Mouse (Mus musculus): ENCODE measurements around the gene Agpat3.

Agpat3 gene

GRCm38 (mm10) chr10:78351887-78352665 is at the start of gene Agpat3:
Agpat3 (minus strand) TSS chr10:78352489.
- DNase-seq: peak; percentile 57

DNA sequence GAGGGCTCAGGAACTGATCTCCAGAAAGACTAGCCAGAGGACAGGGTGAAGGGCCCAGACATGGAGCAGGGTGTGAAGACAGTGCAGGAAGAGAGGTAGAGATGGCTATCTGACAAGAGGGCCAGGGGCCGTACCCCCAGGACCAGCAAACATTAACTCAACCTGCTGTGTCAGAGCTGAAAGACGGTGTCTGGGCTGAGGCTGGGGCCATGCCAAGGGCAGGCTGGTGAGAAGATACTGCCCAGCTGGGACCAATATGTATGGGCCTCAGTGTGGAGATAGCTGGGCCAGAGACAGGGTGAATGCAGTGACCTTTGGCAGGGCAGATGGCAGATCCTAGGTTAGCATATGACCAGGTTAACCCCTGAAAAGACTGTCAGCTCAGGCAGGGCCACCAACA is 48.8 kb upstream of the Agpat3 start:
- DNase-seq: no peak

- peak; percentile 60 for DNase-seq
Measured at GRCm38 (mm10) chr10:78399090-78399657, 46.9 kb upstream of the Agpat3 start.

- no peak for DNase-seq
Measured at GRCm38 (mm10) chr10:78396625-78396885, 44.3 kb upstream of the Agpat3 start.

- DNase-seq: peak; percentile 95
Measured at GRCm38 (mm10) chr10:78395819-78396624, 43.7 kb upstream of the Agpat3 start.

DNA sequence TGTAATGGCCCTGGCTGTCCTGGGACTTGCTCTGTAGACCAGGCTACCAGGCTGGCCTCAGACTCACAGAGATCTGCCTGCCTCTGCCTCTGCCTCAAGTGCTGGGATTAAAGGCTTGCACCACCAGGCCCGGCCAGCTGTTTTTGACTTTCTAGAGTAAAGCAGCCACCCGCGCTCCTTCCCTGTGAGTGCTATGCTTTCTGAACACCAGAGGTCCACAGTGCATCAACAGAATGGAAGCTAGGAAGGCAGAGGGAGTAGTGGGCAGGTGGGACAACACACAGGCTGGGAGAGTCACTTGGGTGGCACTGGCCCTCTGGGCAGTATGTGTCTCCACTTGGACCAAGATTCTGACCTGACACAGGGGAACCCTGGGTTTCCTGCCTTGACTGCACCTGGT is 43.1 kb upstream of the Agpat3 start:
- no peak for DNase-seq

GRCm38 (mm10) chr10:78392072-78392471 is 39.8 kb upstream of the Agpat3 start:
- DNase-seq: peak; percentile 85

GRCm38 (mm10) chr10:78390982-78391470 is 38.7 kb upstream of the Agpat3 start:
- no peak for DNase-seq

DNA sequence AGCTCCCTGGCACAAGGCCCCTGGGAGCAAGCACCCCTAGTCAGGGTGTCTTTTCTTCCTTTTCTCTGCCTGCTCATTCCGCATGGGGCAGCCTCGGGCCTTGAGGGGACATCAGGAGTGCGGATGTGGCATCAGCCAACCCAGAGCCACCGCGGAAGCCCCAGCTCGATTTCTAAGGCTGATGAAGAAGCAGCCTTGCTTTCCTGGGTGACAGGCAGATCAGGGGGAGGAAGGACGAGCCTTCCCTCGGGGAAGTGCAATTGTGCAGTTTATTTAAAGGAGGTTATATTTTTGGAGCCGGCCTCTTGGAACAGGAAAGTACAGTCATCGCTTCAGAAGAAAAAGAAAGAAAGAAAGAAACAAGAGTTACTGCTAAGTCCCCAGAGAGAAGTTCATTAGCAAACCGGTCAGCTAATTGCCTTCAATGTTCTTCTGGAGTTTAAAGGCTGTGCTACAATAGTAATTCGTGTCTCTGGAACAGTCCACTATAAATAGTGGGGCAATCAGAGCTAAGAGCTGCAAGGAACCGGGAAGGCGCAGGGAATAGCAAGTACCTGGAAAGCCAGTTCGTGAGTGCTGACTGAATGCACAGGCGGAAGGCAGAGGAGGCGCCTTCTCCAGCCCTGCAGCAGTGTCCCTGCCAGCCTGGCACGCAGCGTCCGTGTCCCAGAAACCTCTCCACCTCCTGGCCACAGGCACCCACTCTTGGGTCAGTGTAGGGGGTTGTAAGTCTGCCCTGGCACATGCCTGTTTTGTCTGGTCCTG is 36.1 kb upstream of the Agpat3 start:
- no peak for DNase-seq

DNA sequence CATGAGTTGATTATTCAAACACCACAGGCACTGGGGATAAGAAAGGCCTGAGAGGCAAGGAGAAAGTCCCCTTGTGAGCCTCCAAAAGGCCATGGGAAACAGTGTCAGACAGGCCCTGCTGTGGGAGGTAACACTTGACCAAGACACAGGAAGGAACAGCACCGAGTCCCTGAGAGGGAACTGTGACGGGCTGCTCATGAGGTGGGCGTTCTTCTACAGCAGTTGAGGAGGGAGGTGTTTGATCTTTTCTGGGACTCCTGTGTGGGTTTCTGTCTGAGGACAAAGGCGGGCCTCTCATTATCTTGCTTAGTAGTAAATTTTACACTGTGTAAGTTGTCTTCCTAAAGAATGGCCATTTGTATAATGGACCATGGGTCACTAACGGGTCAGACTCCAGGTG is 33.2 kb upstream of the Agpat3 start:
- no peak for DNase-seq

GRCm38 (mm10) chr10:78383567-78383966 is 31.3 kb upstream of the Agpat3 start:
- DNase-seq: no peak

DNA sequence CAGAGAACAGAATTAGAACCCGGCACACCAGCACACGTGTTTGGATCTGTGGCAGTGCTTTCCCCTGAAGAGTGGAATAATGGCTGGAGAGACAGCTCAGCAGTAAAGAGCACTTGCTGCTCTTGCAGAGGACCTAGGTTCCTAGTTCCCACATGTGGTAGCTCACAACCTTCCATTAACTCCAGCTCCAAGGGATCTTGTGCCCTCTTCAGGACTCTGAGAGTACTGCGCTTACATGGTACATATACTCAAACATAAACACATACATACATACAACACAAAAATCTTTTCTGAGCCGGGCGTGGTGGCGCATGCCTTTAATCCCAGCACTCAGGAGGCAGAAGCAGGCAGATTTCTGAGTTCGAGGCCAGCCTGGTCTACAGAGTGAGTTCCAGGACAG is 26.2 kb upstream of the Agpat3 start:
- DNase-seq: no peak

- DNase-seq: no peak
Measured at GRCm38 (mm10) chr10:78372681-78373668, 20.7 kb upstream of the Agpat3 start.

GRCm38 (mm10) chr10:78371746-78372145 is 19.5 kb upstream of the Agpat3 start:
- no peak for DNase-seq

GRCm38 (mm10) chr10:78367586-78367985 is 15.3 kb upstream of the Agpat3 start:
- DNase-seq: no peak

GRCm38 (mm10) chr10:78366851-78367312 is 14.6 kb upstream of the Agpat3 start:
- DNase-seq: no peak

- DNase-seq: no peak
Measured at GRCm38 (mm10) chr10:78366195-78366834, 14.0 kb upstream of the Agpat3 start.

DNA sequence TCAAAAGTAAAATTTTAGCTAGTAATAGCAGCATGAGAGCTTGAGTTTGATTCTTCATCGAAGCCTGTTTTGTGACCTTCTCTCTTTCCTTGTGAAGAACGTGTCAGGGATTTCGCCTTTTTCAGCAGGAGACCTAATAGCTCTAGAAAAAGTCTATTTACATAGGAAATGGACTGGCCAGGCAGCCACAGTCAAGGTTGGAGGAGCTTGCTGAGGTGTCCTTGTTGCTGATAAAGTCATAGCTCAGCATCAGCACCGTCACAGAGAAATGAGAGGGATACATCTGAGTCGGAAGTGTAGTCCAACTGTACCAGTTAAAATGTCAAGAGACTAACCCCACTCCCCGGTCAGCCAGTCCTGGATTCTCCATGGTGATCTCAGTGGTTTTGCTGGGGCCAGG is 13.3 kb upstream of the Agpat3 start:
- DNase-seq: no peak

- no peak for DNase-seq
Measured at GRCm38 (mm10) chr10:78364106-78364505, 11.8 kb upstream of the Agpat3 start.

GRCm38 (mm10) chr10:78363366-78363765 is 11.1 kb upstream of the Agpat3 start:
- DNase-seq: no peak

- no peak for DNase-seq
Measured at GRCm38 (mm10) chr10:78361951-78362350, 9.7 kb upstream of the Agpat3 start.

Data from kidney, adult 9 months (tissue).